Mouse (Mus musculus) right cerebral cortex, adult 2 months (tissue): ENCODE results near the gene Hesx1.

ENCODE experiments used
- DNase-seq, 2 experiments: peaks; one replicate each; pipeline ENCODE4 v3.0.0; 2021 to 2022; ENCODE audit warnings: low spot score in 2 of 2

Gene Hesx1

GRCm38 (mm10) chr14:27013658-27014057, 19.4 kb downstream of the Hesx1 start:
- no peak for DNase-seq

GRCm38 (mm10) chr14:27017936-27018335, 23.7 kb downstream of the Hesx1 start:
- no peak for DNase-seq

DNA sequence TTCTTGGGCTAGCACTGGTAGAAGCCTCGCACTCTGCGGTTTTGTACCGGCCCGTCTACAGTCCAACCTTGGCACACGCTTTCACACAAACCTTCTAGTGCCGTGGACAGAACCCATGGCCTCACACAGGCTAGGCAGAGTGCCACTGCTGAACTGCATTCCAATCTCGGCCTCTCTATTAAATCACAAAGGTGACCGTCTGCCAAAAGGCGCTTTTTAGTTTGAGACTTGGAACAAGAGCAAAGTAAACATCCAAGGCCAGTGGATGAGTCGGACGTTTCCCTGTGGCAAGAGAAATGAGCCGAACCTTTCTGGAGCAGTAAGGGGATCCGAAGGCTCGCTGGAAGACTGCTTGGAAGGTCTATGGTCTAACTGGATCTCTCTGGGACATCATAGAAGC, 25.6 kb downstream of the Hesx1 start:
- DNase-seq = no peak

DNA sequence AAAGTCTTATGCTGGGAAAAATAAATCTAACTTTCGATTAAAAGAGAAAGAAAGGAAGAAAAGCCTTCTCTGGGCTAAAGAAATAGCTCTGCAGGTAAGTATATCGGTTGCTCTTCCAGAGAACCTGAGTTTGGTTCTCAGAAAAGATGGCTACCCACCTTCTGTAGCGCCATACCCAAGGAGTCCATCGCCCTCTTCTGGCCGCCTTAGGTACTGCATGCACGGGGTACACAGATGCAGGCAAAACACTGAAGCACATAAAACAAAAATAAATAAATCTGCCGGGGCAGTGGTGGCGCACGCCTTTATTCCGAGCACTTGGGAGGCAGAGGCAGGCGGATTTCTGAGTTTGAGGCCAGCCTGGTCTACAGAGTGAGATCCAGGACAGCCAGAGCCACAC, 28.7 kb downstream of the Hesx1 start:
- DNase-seq = no peak

DNA sequence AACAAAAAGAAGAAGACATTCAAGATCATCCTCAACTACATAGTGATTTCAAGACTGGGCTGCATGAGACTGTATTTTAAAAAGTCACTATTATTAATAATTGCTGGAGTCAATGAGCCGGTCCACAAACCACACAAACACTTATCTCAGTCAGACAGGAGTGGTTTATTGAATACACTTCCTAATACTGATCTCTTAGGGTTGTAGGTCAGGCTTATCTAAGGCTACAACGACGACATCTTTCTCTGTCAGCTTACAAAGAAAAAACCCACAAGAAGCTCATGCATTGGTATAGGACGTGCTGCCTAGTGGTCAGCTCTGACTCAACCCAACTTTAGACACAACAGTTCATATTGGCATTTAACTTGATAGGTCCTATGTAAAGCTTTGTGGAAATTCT, 30.4 kb downstream of the Hesx1 start:
- DNase-seq = no peak

GRCm38 (mm10) chr14:27029771-27030173, 35.6 kb downstream of the Hesx1 start:
- DNase-seq = peak; percentile 55 to 60

GRCm38 (mm10) chr14:27031142-27031541, 36.9 kb downstream of the Hesx1 start:
- DNase-seq = peak; percentile 52 to 59

DNA sequence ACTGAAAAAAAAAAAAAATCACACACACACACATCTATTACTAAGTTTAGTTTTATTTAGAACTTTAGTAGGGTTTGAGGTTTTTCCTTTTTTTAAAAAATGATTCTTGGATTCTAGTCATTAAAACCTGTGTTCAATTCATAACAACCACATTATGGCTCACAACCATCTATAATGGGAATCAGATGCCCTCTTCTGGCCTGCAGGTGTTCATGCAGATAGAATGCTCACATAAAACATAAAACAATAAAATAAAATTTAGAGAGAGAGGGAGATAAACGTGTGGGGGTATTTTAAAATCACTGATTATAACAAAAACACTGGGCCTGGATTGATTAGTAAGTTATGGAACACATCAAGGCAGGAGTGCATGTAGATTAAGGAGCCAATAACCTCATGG, 43.3 kb downstream of the Hesx1 start:
- DNase-seq = no peak

GRCm38 (mm10) chr14:27038783-27039182, 44.6 kb downstream of the Hesx1 start, which contains the start of gene Il17rd:
Gene Il17rd, plus strand, starts transcription at chr14:27038941.
- DNase-seq = peak; percentile 82 to 83

GRCm38 (mm10) chr14:27039281-27040248, 45.3 kb downstream of the Hesx1 start:
- DNase-seq = no peak

- DNase-seq = no peak
Measured at GRCm38 (mm10) chr14:27040451-27040850, 46.2 kb downstream of the Hesx1 start.

DNA sequence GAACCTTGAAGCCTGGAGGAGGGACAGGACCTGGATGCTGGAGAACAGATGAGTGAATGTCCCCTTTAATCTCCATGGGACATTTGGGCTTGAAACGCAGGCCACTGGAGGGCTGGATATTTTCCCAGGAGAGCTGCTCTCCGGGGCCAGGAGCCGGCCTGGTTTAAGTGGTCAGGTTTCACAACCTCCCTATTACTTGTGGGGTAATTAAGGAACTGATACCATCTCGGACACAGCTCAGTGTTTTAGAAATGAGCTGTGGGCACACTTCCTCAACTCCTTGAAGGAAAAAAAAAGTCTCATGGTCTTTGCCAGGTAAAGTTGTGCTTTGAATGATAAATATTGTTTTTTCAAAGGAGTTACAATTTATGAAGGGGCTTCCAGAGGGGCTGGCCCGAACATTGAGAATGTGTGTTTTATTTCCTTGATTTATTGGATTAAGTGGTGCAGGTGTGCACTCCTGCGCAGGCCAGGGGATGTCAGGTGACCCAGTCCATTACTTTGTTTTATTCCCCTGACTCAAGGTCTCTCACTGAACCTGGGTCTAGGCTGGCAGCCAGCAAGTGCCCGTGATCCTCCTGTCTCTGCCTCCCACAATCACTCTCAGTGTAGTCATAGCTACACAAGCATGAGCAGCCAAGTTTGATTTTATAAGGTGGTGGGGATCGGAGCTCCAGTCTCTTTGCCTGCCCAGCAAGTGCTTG, 48.2 kb downstream of the Hesx1 start:
- no peak for DNase-seq

DNA sequence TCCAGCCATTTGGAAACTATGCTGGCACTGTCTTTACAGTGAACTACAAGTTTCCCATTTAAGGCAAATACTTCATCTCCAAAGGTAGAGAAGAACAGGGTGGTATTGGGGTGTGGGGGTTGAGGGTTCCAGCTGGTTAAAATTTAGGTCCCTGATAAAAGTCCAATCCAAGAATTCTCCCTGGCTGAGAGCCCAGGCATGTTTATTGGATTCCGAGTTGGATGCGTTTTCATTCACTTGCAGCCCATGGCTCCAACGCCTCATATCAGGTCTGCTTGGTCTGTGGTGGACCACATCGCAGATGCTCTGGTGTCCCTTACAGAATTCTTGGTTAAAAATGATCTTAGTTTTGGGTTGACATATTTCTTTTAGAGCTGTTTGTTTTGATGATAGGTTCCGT, 49.2 kb downstream of the Hesx1 start:
- no peak for DNase-seq

GRCm38 (mm10) chr14:27044221-27044966, 50.2 kb downstream of the Hesx1 start:
- no peak for DNase-seq

DNA sequence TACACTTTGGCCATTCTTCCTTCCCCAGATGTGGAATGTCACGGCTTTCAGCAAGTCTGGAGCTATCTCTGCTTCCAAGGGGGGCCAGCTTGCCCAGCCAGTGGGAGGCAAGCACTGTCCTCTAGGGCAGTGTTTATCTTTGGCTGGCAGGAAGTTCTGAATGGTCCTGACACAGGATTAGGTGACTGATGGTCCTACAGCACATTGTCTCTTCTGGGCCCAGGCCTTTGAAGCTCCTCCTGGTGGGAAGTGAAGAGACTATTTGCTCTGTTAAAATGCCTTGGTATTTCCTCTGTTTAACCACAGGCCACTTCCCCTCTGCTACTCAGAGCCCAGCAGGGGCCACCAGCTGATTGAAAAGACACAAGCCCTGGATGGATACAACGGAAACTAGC, 50.7 kb downstream of the Hesx1 start:
- DNase-seq = no peak

DNA sequence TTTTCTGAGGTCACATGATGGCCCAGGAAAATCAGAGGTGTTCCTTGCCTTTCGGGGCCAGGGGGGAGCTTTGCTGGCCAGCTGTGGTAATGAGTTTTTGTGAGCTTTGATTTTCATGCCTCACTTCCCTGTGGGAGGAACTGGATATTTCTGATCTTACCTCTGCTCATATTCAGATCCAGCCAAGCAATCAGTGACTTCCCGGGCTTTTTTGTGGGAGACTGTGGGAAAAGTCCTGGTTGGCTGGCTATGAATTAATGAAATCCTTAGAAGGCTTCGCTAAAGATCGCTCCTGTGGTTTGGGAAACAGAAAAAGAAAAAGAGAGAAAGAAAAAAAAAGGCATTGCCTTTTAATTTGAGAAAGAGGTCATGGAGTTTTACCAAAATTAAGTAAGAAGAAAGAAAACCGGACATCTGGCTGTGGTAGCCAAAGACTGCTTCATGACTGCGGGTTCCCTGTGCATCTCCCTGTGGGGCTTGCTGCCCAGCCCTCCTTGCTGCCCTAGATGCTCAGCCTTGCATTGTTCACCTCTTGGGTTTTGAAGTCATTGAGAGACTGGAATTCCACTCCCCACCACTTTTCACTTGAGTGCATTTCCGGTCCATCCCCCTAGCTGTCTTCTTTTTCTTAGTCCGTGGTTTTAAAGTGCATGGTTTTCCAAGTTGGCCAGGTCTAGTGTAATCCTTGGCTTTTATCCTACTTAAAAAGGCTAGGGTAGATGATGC, 54.2 kb downstream of the Hesx1 start:
- no peak for DNase-seq

DNA sequence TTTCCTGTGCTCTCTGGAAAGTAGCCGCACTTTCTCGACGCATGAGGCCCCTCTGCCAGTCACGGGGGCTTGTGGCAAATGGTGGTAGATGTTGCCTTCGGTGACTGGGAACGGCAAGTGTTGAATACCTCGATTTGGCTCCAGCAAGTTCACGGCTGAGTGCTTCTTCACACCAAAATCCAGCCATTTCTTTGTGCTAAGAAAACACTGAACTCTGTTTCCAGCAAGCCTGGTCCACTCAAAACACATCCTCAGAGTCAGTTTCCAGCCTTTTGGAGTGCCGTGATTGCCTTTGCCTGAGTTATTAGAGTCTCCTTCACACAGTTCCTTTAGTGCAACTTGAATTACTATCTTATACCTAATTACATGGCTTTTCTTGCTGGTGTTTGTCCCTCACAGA, 55.8 kb downstream of the Hesx1 start:
- no peak for DNase-seq

DNA sequence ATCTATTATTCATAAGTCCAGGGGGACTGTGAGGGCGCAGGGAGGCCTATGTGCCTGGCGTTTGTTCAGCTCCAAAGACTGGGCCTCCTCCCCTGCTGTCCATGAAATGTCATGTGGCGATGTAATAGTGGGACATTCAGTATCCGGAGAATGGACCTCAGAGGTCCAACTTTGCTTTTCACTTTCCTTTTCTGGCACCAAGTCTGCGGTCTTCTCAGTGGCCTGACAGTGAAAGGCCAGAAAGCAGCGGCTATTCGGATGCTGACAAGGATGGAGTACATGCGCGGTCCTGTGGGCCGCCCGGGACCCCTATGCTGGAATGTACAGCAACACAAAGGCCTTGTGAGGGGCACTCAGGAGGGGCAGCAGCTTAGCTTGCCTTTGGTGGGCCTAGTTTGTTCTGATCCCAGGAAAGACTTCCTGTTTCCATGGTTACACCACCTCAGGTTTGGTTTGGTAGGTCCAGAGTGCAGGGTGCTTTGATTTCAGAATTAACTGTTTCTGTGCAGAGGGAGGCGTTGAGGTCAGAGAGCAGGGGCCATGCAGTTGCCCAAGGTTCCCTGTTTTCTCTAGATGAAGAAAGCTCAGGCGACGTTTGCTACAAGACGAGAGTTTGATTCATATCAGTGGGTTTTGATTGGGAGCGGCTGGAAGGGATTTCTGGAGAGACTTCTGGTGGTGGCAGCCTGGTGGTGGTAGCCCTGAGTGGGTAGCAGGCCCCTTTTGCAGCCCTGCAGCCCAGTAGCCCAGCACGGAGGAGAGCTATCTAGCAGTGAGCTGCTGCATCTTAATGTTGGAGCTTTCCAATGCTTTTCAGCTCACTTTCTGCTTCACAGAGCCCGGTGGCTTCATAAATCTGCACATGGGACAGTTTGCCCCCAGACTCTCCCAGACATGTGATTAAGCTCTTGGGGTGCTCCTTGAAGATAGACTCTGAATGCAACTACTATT, 56.6 kb downstream of the Hesx1 start:
- DNase-seq = no peak

DNA sequence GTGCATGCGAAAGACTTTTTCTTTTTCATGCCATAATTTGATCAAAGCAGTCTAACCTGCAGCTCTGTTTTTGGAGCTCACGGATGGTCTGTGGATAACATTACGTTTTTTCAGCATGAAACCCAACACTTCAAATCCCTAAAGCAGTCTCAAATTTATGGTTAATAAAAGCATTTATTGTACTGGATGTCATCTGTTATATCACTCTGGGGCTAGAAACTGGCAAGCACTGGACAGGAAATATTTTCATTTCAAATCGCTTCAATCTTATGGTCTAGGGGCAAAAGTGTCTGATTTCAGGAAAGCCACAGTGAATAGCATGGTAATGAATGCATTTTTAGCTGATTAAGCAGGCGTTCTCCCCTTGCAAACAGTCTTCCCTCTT, 57.3 kb downstream of the Hesx1 start:
- no peak for DNase-seq
